Mouse (Mus musculus) neural tube, embryonic 15.5 days (tissue): ENCODE measurements at regions not wholly inside any gene's neighbourhood (a gene's known extent, or its start where the extent isn't known, plus 50 kb on each side); places are given as distances from the start of the nearest gene placed in this dataset.
A peak's percentile ranks its signal among the peaks of the same experiment; 100 is the strongest.

Source experiments
- ATAC-seq: fragments of 200-750 bp; cut with Nextera tagmentation; 2 replicates; pipeline ENCODE4 v1.8.0; 2017; ENCODE audit warnings: mild to moderate bottlenecking, moderate TSS enrichment, moderate library complexity; ENCODE audit not compliant: low FRiP score
- H3K27ac ChIP-seq: fragments of 300-500 bp; sonication (generic); replicated peaks from 2 replicates; pipeline ENCODE4 v1.5.1; 2015; ENCODE audit warnings: mild to moderate bottlenecking, inconsistent platforms
- H3K27me3 ChIP-seq: fragments of 300-500 bp; sonication (generic); replicated peaks from 2 replicates; pipeline ENCODE4 v1.6.1; 2015; ENCODE audit warnings: inconsistent platforms
- H3K36me3 ChIP-seq: fragments of 300-500 bp; sonication (generic); 2 replicates; pipeline ENCODE4 v1.6.1; 2015; ENCODE audit warnings: inconsistent platforms
- H3K4me1 ChIP-seq: fragments of 300-500 bp; sonication (generic); 2 replicates; pipeline ENCODE4 v1.6.1; 2015; ENCODE audit warnings: inconsistent platforms
- H3K4me2 ChIP-seq: fragments of 300-500 bp; sonication (generic); 2 replicates; pipeline ENCODE4 v1.6.1; 2015; ENCODE audit warnings: inconsistent platforms, mild to moderate bottlenecking, moderate library complexity
- H3K4me3 ChIP-seq: fragments of 300-500 bp; sonication (generic); replicated peaks from 2 replicates; pipeline ENCODE4 v1.5.1; 2015; ENCODE audit warnings: mild to moderate bottlenecking, inconsistent platforms
- H3K9ac ChIP-seq: fragments of 300-500 bp; sonication (generic); replicated peaks from 2 replicates; pipeline ENCODE4 v1.6.1; 2015; ENCODE audit warnings: mild to moderate bottlenecking, inconsistent platforms
- H3K9me3 ChIP-seq: fragments of 300-500 bp; sonication (generic); replicated peaks from 2 replicates; pipeline ENCODE4 v1.6.1; 2016; ENCODE audit warnings: inconsistent platforms
- WGBS: fragments of 180-500 bp; shearing (Covaris S2); methylation state at CpG from one replicate; pipeline ENCODE4 v1.1.7; 2015; ENCODE audit warnings: mixed read lengths; 5-methylcytosine and 5-hydroxymethylcytosine counted together

DNA sequence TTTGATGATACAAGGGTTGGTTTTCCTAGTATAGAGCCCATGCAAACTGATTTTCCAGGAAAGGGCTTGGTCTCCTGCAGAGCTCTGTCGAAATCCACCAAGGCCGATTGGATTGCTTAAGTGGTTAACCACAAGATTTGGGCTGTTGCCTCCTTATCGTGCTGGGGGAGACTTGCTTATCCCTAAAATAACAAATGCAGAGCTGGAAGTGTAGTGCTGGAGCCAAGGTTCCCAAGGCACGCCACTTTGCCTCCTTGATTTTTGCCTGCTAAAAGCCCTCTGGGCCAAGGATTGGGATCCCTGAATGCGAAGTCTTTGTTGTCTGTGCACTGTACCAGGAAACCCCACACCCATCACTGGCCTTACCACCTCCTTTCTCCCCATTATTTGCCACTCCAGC, 52.8 kb upstream of the Tmem178 start:
- WGBS, result 74% methylated on average over 5 of the region's 5 CpGs
- no peak for ATAC-seq
- H3K4me1 ChIP-seq, result peaks cover 16% of the 10 kb centered on the region
- H3K4me3 ChIP-seq, result no peak overlapping the region
- no peaks in the 10 kb centered on the region for H3K9me3 ChIP-seq
- no peaks in the 10 kb centered on the region for H3K36me3 ChIP-seq
- H3K27ac ChIP-seq, result no peak overlapping the region
- H3K4me2 ChIP-seq, result no peak overlapping the region
- H3K9ac ChIP-seq, result no peak overlapping the region
- no peaks in the 10 kb centered on the region for H3K27me3 ChIP-seq

DNA sequence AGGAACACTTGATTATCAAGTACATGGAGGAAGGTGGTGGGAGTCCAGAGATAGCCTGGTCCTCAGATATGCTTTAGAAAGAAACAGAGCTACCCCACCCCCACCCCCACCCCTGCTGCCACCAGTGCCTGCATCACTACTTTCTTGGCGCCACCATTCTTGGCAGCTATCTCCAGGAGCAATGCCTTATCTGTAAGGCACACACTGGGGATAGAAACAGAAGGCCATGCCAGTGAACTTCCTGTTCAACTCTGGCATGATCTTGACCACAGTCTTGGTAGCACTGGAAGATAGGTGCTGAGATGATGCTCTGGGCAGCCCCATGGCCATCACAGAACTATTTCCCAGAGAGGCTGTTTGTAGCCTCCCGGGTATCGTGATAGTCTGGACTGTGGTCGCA, 55.3 kb upstream of the Tmem178 start:
- no peak for ATAC-seq
- Histone ChIP-seq H3K4me2 (no peak overlapping the region), H3K4me3 (no peak overlapping the region), H3K9me3 (no peaks in the 10 kb centered on the region), H3K4me1 (peaks cover 23% of the 10 kb centered on the region), H3K27ac (no peak overlapping the region), H3K9ac (no peak overlapping the region), H3K36me3 (no peaks in the 10 kb centered on the region), H3K27me3 (no peaks in the 10 kb centered on the region)
- 98% methylated on average over 4 of the region's 4 CpGs for WGBS

GRCm38 (mm10) chr17:80887749-80888119, 56.7 kb upstream of the Tmem178 start:
- 9% methylated on average over 8 of the region's 8 CpGs for WGBS
- Histone ChIP-seq H3K9me3 (no peaks in the 10 kb centered on the region), H3K4me1 (peaks cover 23% of the 10 kb centered on the region), H3K4me2 (peak overlapping the region; percentile 31), H3K27me3 (no peaks in the 10 kb centered on the region), H3K4me3 (no peak overlapping the region), H3K36me3 (no peaks in the 10 kb centered on the region), H3K27ac (peak overlapping the region; percentile 71), H3K9ac (no peak overlapping the region)
- ATAC-seq, result peak; percentile 60

- H3K4me2 ChIP-seq, result peak overlapping the region; percentile 31
- H3K27ac ChIP-seq, result peak overlapping the region; percentile 71
- peaks cover 23% of the 10 kb centered on the region for H3K4me1 ChIP-seq
- ATAC-seq, result peak; percentile 61
- H3K9me3 ChIP-seq, result no peaks in the 10 kb centered on the region
- no peaks in the 10 kb centered on the region for H3K27me3 ChIP-seq
- H3K9ac ChIP-seq, result no peak overlapping the region
- no peaks in the 10 kb centered on the region for H3K36me3 ChIP-seq
- 7% methylated on average over 18 of the region's 18 CpGs for WGBS
- H3K4me3 ChIP-seq, result no peak overlapping the region
Measured at GRCm38 (mm10) chr17:80887021-80887748, 57.2 kb upstream of the Tmem178 start.

DNA sequence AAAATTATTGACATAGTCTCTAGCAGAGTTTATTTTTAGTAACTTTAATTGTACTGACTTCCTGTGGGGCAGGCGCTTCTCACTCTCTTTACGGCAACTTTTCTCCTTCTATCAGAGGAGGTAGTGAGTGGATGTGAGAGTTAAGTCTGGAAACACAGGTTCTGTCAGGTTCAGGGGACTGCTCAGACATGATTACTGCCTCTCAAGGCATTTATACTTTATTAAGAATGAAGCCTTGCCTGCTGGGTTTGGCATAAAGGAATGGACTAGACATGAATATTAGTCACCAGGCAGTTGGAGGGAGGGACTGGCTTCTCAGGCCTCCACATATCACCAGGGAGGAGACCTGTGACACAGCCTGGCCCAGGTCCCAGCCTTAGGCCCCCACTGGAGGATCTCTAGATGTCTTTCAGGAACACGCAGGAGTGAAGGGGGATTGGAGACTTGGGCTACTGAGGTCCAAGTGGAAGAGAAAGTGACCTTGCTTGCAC, 58.2 kb upstream of the Tmem178 start:
- H3K9me3 ChIP-seq, result no peaks in the 10 kb centered on the region
- H3K27me3 ChIP-seq, result no peaks in the 10 kb centered on the region
- H3K36me3 ChIP-seq, result no peaks in the 10 kb centered on the region
- H3K4me1 ChIP-seq, result peaks cover 23% of the 10 kb centered on the region
- H3K27ac ChIP-seq, result peak overlapping the region; percentile 51
- no peak for ATAC-seq
- H3K9ac ChIP-seq, result no peak overlapping the region
- H3K4me3 ChIP-seq, result no peak overlapping the region
- no peak overlapping the region for H3K4me2 ChIP-seq
- WGBS, result 67% methylated on average over 3 of the region's 3 CpGs

GRCm38 (mm10) chr17:80885706-80886105, 58.7 kb upstream of the Tmem178 start:
- WGBS, result 88% methylated on average over 9 of the region's 9 CpGs
- Histone ChIP-seq H3K27ac (no peak overlapping the region), H3K36me3 (no peaks in the 10 kb centered on the region), H3K9me3 (no peaks in the 10 kb centered on the region), H3K27me3 (no peaks in the 10 kb centered on the region), H3K9ac (no peak overlapping the region), H3K4me3 (no peak overlapping the region), H3K4me2 (no peak overlapping the region), H3K4me1 (peaks cover 23% of the 10 kb centered on the region)
- ATAC-seq, result no peak

GRCm38 (mm10) chr17:80884886-80885285, 59.5 kb upstream of the Tmem178 start:
- no peaks in the 10 kb centered on the region for H3K9me3 ChIP-seq
- no peak overlapping the region for H3K27ac ChIP-seq
- no peak overlapping the region for H3K4me2 ChIP-seq
- H3K9ac ChIP-seq, result no peak overlapping the region
- H3K4me1 ChIP-seq, result peaks cover 23% of the 10 kb centered on the region
- no peaks in the 10 kb centered on the region for H3K36me3 ChIP-seq
- 38% methylated on average over 2 of the region's 2 CpGs for WGBS
- no peaks in the 10 kb centered on the region for H3K27me3 ChIP-seq
- ATAC-seq, result no peak
- H3K4me3 ChIP-seq, result no peak overlapping the region

GRCm38 (mm10) chr17:80882476-80882875, 62.0 kb upstream of the Tmem178 start:
- Histone ChIP-seq H3K27me3 (no peaks in the 10 kb centered on the region), H3K36me3 (no peaks in the 10 kb centered on the region), H3K4me2 (no peak overlapping the region), H3K9me3 (no peaks in the 10 kb centered on the region), H3K4me1 (peaks cover 14% of the 10 kb centered on the region), H3K27ac (no peak overlapping the region), H3K9ac (no peak overlapping the region), H3K4me3 (no peak overlapping the region)
- ATAC-seq, result no peak
- 89% methylated on average over 3 of the region's 3 CpGs for WGBS

- Histone ChIP-seq H3K27ac (no peak overlapping the region), H3K9me3 (no peaks in the 10 kb centered on the region), H3K9ac (no peak overlapping the region), H3K4me1 (peaks cover 6% of the 10 kb centered on the region), H3K4me2 (no peak overlapping the region), H3K36me3 (no peaks in the 10 kb centered on the region), H3K4me3 (no peak overlapping the region), H3K27me3 (no peaks in the 10 kb centered on the region)
- 84% methylated on average over 4 of the region's 4 CpGs for WGBS
- no peak for ATAC-seq
Measured at GRCm38 (mm10) chr17:80880325-80880724, 64.1 kb upstream of the Tmem178 start.

- no peaks in the 10 kb centered on the region for H3K9me3 ChIP-seq
- ATAC-seq, result no peak
- H3K4me2 ChIP-seq, result no peak overlapping the region
Measured at GRCm38 (mm10) chr17:80875352-80876044, 68.9 kb upstream of the Tmem178 start.

DNA sequence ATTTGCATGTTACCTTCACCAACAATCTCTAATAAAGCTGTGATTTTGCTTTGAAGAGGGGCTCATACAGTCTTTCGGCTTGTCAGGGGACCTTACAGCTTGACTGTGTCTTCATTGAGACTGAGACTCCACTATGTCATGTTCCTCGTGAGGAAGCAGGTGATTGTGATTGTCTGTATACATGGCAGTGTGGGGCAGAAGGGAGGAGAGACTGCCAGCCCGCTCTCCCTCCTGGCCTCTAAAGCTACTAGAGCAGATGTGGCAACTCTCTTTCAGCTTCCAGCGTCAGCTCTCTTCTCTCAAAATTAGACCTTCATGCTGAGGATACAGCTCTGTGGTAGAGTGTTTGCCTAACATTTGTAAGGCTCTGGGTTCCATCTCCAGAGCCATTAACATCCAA, 73.5 kb upstream of the Tmem178 start:
- ATAC-seq, result no peak
- H3K27me3 ChIP-seq, result no peaks in the 10 kb centered on the region
- H3K4me2 ChIP-seq, result no peak overlapping the region
- H3K9ac ChIP-seq, result no peak overlapping the region
- WGBS, result 61% methylated on average over 4 of the region's 4 CpGs
- H3K4me3 ChIP-seq, result no peak overlapping the region
- H3K36me3 ChIP-seq, result no peaks in the 10 kb centered on the region
- peaks cover 8% of the 10 kb centered on the region for H3K4me1 ChIP-seq
- H3K9me3 ChIP-seq, result no peaks in the 10 kb centered on the region
- H3K27ac ChIP-seq, result no peak overlapping the region

More at GRCm38 (mm10) chr17:80875352-80876044, 68.9 kb upstream of the Tmem178 start:
- WGBS, result 29% methylated on average over 7 of the region's 7 CpGs
- no peak overlapping the region for H3K4me3 ChIP-seq
- H3K36me3 ChIP-seq, result no peaks in the 10 kb centered on the region
- no peaks in the 10 kb centered on the region for H3K27me3 ChIP-seq
- no peak overlapping the region for H3K9ac ChIP-seq
- H3K4me1 ChIP-seq, result peaks cover 8% of the 10 kb centered on the region
- no peak overlapping the region for H3K27ac ChIP-seq

GRCm38 (mm10) chr17:80862338-80862737, 82.1 kb upstream of the Tmem178 start:
- no peak overlapping the region for H3K4me3 ChIP-seq
- H3K4me1 ChIP-seq, result no peaks in the 10 kb centered on the region
- H3K36me3 ChIP-seq, result no peaks in the 10 kb centered on the region
- ATAC-seq, result no peak
- H3K4me2 ChIP-seq, result no peak overlapping the region
- no peaks in the 10 kb centered on the region for H3K27me3 ChIP-seq
- no peaks in the 10 kb centered on the region for H3K9me3 ChIP-seq
- 81% methylated on average over 8 of the region's 8 CpGs for WGBS
- no peak overlapping the region for H3K9ac ChIP-seq
- no peak overlapping the region for H3K27ac ChIP-seq
